Mouse (Mus musculus): ENCODE data around the gene Exoc3l4.

The Exoc3l4 gene

GRCm38 (mm10) chr12:111416921-111417779 is at the start of gene Exoc3l4:
TSS of gene Exoc3l4 (plus strand) at chr12:111417017.
- no peak for DNase-seq (ENCODE audit: low read depth, low spot score)

- DNase-seq (ENCODE audit: low read depth, low spot score): no peak
These were observed 49.8 kb upstream of the Exoc3l4 start for GRCm38 (mm10) chr12:111367065-111367464.

DNA sequence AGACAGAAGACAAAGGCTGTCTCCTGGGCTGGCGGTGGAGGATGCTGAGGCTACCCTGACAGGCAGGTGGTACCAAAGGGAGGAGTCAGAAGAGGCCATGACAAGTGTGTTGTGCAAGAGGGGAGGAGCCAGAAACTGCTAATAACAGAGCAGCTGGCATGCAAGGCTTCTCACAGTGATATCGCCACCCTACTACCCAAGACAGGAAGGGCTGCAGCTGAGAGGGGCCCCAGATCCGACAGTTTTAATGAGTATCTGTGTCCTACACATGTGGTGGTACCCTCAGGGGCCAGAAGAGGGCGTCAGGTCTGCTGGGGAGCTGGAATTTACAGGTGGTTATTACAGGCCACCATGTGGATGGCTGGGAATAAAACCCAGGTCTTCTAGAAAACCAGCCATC is 46.6 kb upstream of the Exoc3l4 start:
- peak; percentile 43 for DNase-seq (ENCODE audit: low read depth, low spot score)

DNA sequence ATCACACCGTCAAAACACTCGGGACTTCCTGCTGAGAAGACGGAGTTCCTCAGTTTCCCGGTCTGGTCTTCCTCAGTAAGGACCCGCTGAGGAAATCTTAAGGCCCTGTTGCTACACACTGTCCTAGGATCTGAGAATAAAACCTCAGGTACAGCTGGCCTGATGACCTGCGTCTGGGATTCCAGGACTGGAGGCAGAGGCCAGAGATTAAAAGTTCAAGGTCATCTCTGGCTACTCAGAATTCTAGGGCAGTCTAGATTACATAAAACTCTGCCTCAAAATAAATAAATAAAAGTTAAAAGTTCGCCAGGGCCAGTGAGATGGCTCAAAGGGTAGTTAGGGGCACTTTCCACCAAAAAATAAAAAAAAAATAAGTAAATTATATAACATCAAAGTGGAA is 44.9 kb upstream of the Exoc3l4 start:
- no peak for DNase-seq (ENCODE audit: low read depth, low spot score)

GRCm38 (mm10) chr12:111373411-111373810 is 43.4 kb upstream of the Exoc3l4 start:
- no peak for DNase-seq (ENCODE audit: low read depth, low spot score)

- DNase-seq (ENCODE audit: low read depth, low spot score): no peak
These were observed 42.1 kb upstream of the Exoc3l4 start for GRCm38 (mm10) chr12:111374727-111375126.

- no peak for DNase-seq (ENCODE audit: low read depth, low spot score)
These were observed 41.3 kb upstream of the Exoc3l4 start for GRCm38 (mm10) chr12:111375559-111375958.

GRCm38 (mm10) chr12:111376053-111376452 is 40.8 kb upstream of the Exoc3l4 start:
- DNase-seq (ENCODE audit: low read depth, low spot score): no peak

- no peak for DNase-seq (ENCODE audit: low read depth, low spot score)
These were observed 39.9 kb upstream of the Exoc3l4 start for GRCm38 (mm10) chr12:111376826-111377331.

DNA sequence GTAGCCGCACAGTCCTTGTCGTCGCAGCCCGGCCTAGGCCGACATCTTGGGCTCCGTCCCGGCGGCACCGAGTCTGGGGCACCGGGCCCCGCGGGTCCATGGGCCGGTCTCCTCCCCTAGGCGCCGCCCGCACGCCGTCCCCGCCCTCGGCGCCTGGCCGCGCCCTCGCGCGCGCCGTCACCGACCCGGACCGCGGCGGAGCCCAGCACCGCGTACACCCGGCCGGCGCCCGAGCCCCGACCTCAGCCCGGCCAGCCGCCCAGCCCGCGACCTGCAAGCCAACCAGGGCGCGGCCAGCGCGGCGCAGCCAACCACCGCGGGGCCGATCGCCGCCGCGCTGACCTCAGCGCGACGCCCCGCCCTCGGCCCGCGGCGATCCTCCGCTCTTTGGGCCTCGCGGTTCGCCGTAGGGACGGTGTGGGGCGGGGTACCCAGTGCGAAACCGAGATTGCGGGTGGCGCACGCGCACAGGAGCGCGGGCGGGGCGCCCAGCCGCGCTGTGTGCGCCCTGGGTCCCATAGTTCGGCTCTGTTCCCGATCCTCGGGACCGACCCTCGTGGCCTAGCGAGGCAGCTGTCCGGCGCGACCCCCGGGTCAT is 39.3 kb upstream of the Exoc3l4 start, which contains the start of gene Cdc42bpb:
TSS of gene Cdc42bpb (minus strand) at position 343 of the 598 bp plus-strand sequence.
- peak; percentile 80 for DNase-seq (ENCODE audit: low read depth, low spot score)

GRCm38 (mm10) chr12:111377986-111378490 is 38.8 kb upstream of the Exoc3l4 start:
- DNase-seq (ENCODE audit: low read depth, low spot score): no peak

DNA sequence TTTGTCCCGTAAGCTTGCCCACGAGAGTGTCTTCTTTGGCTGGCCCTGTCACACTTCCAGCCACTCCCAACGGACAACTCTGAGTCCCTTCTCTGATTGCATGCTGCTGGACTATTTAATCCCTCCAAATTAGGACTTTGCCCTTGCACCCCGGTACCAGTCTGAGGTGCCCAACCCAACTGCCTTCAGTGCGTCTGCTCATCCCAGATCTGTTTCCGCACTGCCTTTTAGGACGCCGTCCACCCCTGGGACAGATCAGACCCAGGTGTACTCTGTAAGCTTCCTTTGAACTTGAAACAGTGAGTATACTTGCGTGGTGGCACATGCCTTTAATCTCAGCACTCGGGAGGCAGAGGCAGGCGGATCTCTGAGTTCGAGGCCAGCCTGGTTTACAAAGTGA is 38.0 kb upstream of the Exoc3l4 start:
- no peak for DNase-seq (ENCODE audit: low read depth, low spot score)

GRCm38 (mm10) chr12:111385883-111386641 is 30.8 kb upstream of the Exoc3l4 start:
- no peak for DNase-seq (ENCODE audit: low read depth, low spot score)

GRCm38 (mm10) chr12:111386642-111387120 is 30.1 kb upstream of the Exoc3l4 start:
- DNase-seq (ENCODE audit: low read depth, low spot score): no peak

- DNase-seq (ENCODE audit: low read depth, low spot score): no peak
These were observed 29.7 kb upstream of the Exoc3l4 start for GRCm38 (mm10) chr12:111387146-111387545.

DNA sequence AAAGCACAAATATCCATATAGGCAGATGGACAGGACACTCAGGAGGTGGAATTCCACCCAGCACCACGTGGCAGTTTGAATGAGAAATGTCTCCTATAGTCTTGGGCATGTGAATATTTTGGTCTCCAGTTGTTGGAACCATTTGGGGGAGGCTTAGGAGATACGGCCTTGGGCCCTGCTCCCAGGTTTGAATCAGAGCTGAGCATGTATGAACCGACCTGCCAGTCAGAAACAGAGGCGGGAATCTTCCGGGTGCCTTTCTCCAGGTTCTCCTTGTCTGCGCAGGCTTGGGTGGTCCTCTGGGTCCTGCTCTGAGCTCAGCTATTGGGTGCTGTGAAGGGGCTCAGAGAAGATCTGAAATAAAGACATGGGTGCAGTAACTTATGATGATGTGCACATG is 22.8 kb upstream of the Exoc3l4 start:
- no peak for DNase-seq (ENCODE audit: low read depth, low spot score)

- no peak for DNase-seq (ENCODE audit: low read depth, low spot score)
These were observed 19.8 kb upstream of the Exoc3l4 start for GRCm38 (mm10) chr12:111396997-111397396.

- no peak for DNase-seq (ENCODE audit: low read depth, low spot score)
These were observed 15.2 kb upstream of the Exoc3l4 start for GRCm38 (mm10) chr12:111401454-111402184.

DNA sequence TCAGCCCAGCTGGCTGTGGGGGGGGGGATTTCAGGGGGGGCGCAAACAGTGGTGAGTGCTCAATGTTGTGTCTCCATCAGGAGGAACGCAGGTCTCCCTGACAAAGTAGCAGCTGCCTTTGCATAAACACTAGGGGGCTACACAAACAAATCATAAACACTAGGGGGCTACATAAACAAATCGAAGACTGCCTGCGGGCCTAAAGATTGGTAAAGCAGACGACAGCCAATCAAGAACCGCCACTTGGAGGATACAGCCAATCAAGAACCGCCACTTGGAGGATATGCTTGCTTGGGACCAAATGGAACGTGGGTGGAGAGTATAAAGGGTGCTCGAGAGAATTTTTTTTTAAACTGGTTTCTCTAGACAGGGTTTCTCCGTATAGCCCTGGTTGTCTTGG is 11.9 kb upstream of the Exoc3l4 start:
- DNase-seq (ENCODE audit: low read depth, low spot score): no peak

DNA sequence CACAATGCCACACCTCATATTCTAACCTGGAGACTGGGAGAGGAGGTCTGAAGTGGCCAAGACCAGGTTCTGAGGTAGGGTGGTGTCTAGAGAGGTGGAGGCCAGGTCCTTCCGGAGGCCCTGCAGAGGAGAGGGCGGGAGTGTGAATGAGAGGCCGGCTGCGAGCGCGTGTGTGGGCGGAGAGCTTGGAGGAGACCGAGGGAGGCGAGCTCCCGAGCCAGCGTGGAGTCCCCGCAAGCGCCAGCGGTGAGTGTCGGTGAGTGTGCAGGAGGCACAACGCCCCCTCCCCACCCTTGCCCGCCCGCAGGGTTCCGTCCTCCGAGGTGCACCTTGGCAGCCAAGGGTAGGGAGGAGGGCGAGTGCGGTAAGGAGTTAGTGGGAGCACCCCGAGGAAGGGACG is 10.2 kb upstream of the Exoc3l4 start, which contains the start of gene Lbhd2:
TSS of gene Lbhd2 (plus strand) at position 188 of the 400 bp plus-strand sequence.
- DNase-seq (ENCODE audit: low read depth, low spot score): no peak

DNA sequence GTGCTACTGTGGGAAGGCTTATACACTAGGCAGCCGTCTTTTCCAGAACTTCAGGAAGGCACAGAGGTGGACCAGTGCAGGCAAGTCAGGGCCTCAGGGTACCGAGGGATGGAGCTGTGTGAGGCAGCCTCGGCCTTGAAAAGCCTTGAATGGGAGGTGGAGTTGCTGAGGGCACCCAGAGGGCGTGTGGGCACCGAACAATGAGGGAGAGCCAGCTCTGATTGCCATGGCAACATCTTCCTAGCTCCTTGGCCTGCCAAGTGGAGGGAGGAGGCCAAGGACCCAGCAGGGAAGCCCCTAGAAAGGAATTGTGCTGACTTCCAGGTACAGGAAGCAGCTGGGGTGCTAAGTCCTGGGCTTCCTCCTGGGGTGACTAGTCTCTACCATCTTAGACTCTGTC is 7.2 kb upstream of the Exoc3l4 start:
- no peak for DNase-seq (ENCODE audit: low read depth, low spot score)
